Mouse (Mus musculus): Measurements from ENCODE around the gene Mlec. TPM values are rescaled to one million over a fixed set of nuclear protein-coding genes. Genes with fewer than 3 reads are reported as not detected.
"Not testable (repeated sequence)": the region's sequence is repeated elsewhere in the genome, so short reads cannot be mapped to it uniquely, and the experiment has no call there.

The Mlec gene
- total RNA-seq, 2 experiments from 2014 or later = 184 to 197 TPM

- DNase-seq = peak; percentile 65 to 77
Observed at GRCm38 (mm10) chr5:115181248-115181940, 23.4 kb upstream of the Mlec start.

GRCm38 (mm10) chr5:115179596-115179995 lies 21.6 kb upstream of the Mlec start:
- DNase-seq = no peak

GRCm38 (mm10) chr5:115177866-115178265 lies 19.9 kb upstream of the Mlec start:
- DNase-seq = no peak

- no peak for DNase-seq
Observed at GRCm38 (mm10) chr5:115174554-115174953, 16.6 kb upstream of the Mlec start.

GRCm38 (mm10) chr5:115170150-115170549 lies 12.2 kb upstream of the Mlec start:
- peak in 1 of 2 experiments; percentile 53 for DNase-seq

GRCm38 (mm10) chr5:115168641-115169415 lies 10.8 kb upstream of the Mlec start:
- no peak for DNase-seq

- DNase-seq = peak in 1 of 2 experiments; percentile 43
Observed at GRCm38 (mm10) chr5:115167396-115167795, 9.4 kb upstream of the Mlec start.

- no peak for DNase-seq
Observed at GRCm38 (mm10) chr5:115166815-115167194, 8.8 kb upstream of the Mlec start.

GRCm38 (mm10) chr5:115165895-115166814 lies 8.2 kb upstream of the Mlec start:
- peak in 1 of 2 experiments; percentile 41 for DNase-seq

GRCm38 (mm10) chr5:115165351-115165750 lies 7.4 kb upstream of the Mlec start:
- DNase-seq = peak in 1 of 2 experiments; percentile 53

- not testable (repeated sequence) for DNase-seq
Observed at GRCm38 (mm10) chr5:115164446-115164845, 6.5 kb upstream of the Mlec start.

GRCm38 (mm10) chr5:115163563-115163962 lies 5.6 kb upstream of the Mlec start:
- DNase-seq = peak; percentile 72 to 80

GRCm38 (mm10) chr5:115161940-115162279 lies 3.9 kb upstream of the Mlec start:
- not testable (repeated sequence) for DNase-seq

GRCm38 (mm10) chr5:115161064-115161939 lies 3.3 kb upstream of the Mlec start:
- DNase-seq = peak; percentile 63 to 67

- no peak for DNase-seq
Observed at GRCm38 (mm10) chr5:115160655-115161054, 2.7 kb upstream of the Mlec start.

- DNase-seq = no peak
Observed at GRCm38 (mm10) chr5:115159165-115159564, 1.2 kb upstream of the Mlec start.

- no peak for DNase-seq
Observed at GRCm38 (mm10) chr5:115156933-115157589, 918 bp downstream of the Mlec start.

- DNase-seq = no peak
Observed at GRCm38 (mm10) chr5:115156401-115156800, 1.6 kb downstream of the Mlec start.

- peak in 1 of 2 experiments; percentile 36 for DNase-seq
Observed at GRCm38 (mm10) chr5:115155831-115156230, 2.1 kb downstream of the Mlec start.

- no peak for DNase-seq
Observed at GRCm38 (mm10) chr5:115155156-115155631, 2.8 kb downstream of the Mlec start.

Data from adrenal gland, postnatal 36 days (tissue).